Mouse (Mus musculus): ENCODE results near the gene Yeats4.
A peak's percentile ranks its signal among the peaks of the same experiment; 100 is the strongest.
"Not testable (repeated sequence)": the region's sequence is repeated elsewhere in the genome, so short reads cannot be mapped to it uniquely, and the experiment has no call there.

The Yeats4 gene

GRCm38 (mm10) chr10:117224102-117224990, at the start of gene Yeats4:
Yeats4 (minus strand) TSS chr10:117224507.
- peak; percentile 90 to 97 for DNase-seq (ENCODE audit: low read depth in 1 of 2, low spot score in 2 of 2)

- DNase-seq (ENCODE audit: low read depth in 1 of 2, low spot score in 2 of 2): no peak
These were observed 47.7 kb upstream of the Yeats4 start for GRCm38 (mm10) chr10:117272023-117272422.

DNA sequence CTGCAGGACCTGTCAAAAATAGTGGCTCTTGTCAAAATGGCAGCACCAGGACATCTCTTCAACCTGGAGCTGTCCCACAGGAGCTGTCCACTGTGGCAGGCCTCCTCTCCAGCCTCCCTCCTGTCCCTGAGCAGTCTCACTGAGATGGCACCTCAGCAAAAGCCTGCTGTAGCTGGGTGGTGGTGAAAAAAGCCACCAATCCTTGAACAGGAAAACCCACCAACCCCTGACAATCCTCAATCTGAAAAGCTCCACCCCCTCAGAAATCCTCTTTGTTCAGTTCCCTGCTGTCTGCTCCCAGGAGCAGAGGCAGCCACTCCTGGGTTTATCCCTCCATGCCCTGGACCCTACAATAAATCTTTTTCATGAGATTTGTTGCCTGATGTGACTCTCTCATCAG, 35.6 kb upstream of the Yeats4 start:
- no peak for DNase-seq (ENCODE audit: low read depth in 1 of 2, low spot score in 2 of 2)

DNA sequence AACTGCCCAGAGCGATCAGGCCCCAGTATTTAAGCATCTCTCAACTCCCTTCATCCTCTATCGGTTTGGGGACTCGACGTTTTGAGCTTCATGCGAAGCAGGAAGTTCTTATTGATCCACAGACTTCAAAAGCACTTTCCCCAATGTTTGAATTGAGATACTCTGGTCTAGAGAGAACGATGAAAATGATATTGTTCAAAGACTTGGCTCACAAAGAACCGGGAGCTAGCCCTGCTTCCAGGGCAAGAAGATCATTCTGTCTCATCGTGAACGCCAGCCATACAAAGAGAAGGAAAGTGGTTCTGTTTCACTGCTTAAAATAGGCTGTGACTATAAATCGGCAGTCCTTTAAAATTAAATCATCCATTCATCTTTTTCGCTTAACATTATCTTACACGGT, 14.3 kb upstream of the Yeats4 start, which contains the start of gene 9530003J23Rik:
9530003J23Rik (minus strand) TSS at position 101 of the 400 bp plus-strand sequence.
- no peak for DNase-seq (ENCODE audit: low read depth in 1 of 2, low spot score in 2 of 2)

DNA sequence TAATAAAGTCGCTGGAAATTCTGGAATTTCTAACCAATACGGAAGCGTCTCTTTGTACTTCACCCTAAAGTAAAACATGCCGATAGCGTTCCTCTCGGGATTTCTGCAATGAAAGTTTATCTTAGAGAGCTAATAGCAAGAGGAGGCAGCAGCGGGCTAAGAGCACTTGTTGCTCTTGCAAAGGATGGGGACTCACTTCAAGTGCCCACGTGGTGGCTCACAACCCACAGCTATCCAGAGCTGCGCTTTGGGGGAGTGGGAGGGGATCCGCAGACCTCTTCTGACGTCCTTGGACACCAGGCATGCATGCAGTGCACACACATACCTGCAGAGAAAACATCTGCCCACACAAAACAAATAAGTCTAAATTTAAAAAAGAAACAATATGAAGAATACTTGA, 11.6 kb upstream of the Yeats4 start:
- no peak for DNase-seq (ENCODE audit: low read depth in 1 of 2, low spot score in 2 of 2)

GRCm38 (mm10) chr10:117234825-117235224, 10.5 kb upstream of the Yeats4 start:
- no peak for DNase-seq (ENCODE audit: low read depth in 1 of 2, low spot score in 2 of 2)

- DNase-seq (ENCODE audit: low read depth in 1 of 2, low spot score in 2 of 2): no peak
These were observed 5.5 kb upstream of the Yeats4 start for GRCm38 (mm10) chr10:117229826-117230225.

DNA sequence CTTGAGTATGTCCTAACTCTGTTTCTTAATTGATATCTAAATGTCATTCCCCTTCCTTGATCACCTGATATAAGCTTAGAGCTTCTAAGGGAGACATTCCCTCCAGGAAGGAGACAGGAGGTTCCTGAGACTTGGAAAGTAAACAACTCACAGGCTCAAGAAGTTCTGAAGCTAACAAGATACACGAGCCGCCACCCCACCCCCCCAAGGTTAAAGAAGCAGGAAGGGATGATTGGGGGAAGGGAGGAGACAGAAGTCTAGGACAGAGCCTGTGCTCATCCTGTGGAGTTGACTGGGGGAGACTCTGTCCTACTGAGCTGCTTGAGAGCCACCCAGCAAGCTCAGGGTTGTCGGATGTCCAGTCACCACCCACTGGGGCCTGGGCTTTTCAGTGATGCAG, 1.7 kb upstream of the Yeats4 start:
- no peak for DNase-seq (ENCODE audit: low read depth in 1 of 2, low spot score in 2 of 2)

DNA sequence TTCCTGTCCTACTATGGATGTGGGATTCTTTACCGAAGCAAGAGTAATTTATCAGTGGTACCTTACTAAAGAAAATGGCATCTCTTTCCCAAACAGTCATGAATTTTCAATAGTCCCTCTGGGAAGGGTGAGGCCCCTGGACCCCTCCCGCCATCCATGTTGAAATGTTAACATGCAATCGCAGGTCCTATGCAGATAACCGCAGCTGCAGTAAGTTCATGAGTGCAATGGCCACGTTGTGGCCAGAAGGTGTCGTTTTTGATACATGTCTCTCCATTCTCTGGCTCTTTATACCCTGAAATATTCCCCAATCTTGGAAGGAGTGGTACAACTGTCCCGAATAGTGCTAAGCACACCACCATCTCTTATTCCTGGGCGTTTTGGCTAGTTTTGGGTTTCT, 787 bp upstream of the Yeats4 start:
- no peak for DNase-seq (ENCODE audit: low read depth in 1 of 2, low spot score in 2 of 2)

DNA sequence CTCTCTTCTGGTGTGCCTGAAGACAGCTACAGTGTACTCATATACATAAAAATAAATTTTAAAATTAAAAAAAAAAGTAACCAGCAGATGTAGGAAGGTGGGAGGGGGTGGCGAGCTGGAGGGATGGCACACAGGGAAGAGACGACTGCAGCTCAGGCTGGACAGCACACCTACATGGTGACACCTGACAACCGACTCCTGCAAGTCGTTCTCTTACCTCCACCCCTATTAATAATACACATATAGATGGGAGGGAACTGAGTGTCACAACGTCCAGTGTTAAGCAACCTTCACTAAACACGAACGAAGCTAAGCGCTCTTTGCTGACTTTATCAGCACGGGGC, 577 bp downstream of the Yeats4 start:
- no peak for DNase-seq (ENCODE audit: low read depth in 1 of 2, low spot score in 2 of 2)

- DNase-seq (ENCODE audit: low read depth in 1 of 2, low spot score in 2 of 2): no peak
These were observed 1.5 kb downstream of the Yeats4 start for GRCm38 (mm10) chr10:117222821-117223220.

DNA sequence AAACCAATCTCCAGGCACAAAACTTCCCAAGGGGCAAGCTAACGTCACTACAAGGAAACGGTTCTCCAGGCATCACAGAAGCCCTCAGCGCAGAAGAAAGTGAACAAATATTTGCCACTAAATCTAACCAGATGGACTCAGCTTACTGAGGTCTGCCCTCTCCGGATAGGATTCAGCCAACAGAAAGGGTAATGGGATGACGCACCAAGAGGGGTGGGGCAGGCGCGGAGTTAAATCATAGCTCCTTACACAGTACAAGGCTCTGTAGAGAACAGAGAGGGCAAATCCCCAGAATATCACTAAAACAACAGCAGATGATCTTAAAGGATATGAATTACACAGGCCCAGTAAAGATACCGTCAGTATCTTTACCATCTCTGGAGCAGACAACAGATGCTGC, 6.0 kb downstream of the Yeats4 start:
- DNase-seq (ENCODE audit: low read depth in 1 of 2, low spot score in 2 of 2): no peak

DNA sequence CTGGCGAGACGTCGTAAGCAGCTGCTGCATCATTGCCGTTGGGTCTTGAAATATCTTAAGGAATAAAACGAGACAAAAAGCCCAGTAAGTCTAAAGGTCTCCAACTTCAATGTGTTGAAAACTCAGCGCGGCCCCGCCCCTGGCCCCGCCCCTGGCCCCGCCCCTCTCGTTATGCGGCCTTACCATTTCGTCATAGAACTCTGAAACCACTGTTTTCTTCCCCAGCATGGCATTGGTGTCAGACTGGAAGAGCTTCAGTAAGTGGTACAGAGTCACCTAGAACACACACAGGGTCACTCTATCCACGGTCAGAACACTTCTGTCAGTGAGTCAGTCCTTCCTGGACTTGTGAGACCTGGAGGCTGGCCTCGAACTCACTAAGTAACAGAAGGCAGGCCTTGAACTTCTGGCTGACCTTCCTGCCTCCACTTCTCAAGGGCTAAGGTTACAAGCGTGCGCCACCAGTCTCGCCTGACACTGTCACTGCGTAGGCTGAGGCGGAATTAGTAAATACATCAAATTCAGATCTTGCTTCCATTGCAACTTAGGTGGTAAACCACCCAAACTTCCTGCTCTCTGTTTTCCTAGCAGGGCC, 7.0 kb downstream of the Yeats4 start:
- DNase-seq (ENCODE audit: low read depth in 1 of 2, low spot score in 2 of 2): no peak

DNA sequence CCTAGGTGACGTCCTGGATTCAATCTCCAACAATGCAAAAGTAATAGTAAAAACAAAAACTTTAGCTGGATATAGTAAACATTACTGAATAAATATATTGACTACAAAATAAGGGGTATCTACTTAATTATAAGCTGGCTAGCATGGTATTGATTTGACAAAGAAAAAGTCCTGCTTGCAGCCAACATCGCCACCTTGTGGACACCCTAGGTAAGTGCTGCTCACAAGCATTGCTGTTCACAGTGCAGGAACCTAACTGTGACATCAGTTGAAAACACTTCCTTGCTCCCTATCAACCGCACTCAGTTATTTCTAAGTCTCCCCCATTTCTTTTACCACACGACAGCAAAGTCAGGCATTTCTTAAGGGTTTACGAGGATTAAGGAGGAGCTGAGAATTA, 7.5 kb downstream of the Yeats4 start:
- peak in 1 of 2 experiments; percentile 22 for DNase-seq (ENCODE audit: low read depth in 1 of 2, low spot score in 2 of 2)

DNA sequence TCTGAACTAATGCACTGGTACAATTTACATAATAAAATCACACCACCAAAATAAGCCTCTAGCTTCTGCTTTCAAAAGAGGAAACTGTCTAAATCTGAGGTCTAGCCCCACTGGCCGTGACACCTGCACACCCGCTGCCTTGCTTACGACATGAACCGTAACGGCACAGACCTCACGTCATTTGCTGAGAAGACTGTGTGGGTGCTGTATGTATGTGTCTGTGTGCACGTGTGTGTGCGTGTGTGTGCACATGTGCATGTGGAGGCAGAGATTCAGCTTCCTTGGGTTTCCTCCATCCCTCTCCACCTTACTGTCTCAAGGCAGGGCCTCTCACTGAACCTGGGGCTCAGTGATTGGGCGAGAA, 8.2 kb downstream of the Yeats4 start:
- peak in 1 of 2 experiments; percentile 44 for DNase-seq (ENCODE audit: low read depth in 1 of 2, low spot score in 2 of 2)

DNA sequence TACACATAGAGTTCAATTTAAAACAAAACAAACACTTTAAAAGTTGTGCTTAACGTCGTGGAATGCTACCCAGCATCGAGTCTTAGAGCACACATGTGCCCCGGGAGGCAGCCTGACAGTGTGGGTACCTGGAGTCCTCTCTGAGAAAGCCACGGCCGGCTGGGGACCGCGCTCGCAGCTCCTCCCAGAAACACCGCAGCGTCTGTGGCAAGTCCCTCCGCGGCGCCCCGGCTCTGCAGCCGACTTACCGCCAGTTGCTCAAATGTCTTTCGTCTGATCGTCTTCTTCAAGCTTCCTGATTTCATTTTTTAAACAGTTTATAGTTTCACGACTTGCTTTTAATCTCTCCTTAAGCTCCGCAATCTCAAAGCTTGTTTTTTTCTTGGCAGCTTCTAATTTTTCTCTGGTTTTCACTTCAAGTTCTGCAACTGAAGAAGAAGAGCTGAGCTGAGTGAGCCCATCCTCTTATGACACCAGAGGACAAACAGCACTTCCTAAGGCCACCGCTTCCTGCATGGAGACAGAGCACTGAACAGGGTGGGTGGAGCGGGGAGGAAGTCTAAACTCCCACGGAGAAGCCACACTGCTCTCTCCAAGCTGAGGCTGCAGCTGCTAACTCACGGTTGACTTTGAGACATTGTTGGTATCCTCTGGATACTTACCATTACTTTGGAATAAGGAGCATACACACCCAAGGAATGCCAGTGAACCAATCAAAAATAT, 8.7 kb downstream of the Yeats4 start:
- DNase-seq (ENCODE audit: low read depth in 1 of 2, low spot score in 2 of 2): peak in 1 of 2 experiments; percentile 13

DNA sequence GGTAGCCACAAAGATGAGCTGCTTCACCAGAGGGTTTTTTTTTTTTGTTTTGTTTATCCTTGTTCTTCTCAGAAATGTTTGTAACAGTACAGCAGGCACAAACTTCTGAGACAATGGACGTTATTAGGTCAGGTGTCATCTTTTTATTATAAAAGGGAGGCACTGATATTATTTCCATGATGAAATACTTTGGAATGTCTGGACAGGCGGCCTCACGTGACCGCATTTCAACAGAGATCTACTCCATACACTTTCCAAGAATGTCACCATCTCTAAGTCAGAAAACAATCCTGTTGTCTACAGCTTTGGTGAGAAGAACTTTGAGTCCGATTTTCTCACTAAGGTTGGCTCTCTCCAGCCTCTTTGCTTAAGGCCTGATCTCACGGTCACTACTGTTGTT, 13.3 kb downstream of the Yeats4 start:
- DNase-seq (ENCODE audit: low read depth in 1 of 2, low spot score in 2 of 2): no peak

DNA sequence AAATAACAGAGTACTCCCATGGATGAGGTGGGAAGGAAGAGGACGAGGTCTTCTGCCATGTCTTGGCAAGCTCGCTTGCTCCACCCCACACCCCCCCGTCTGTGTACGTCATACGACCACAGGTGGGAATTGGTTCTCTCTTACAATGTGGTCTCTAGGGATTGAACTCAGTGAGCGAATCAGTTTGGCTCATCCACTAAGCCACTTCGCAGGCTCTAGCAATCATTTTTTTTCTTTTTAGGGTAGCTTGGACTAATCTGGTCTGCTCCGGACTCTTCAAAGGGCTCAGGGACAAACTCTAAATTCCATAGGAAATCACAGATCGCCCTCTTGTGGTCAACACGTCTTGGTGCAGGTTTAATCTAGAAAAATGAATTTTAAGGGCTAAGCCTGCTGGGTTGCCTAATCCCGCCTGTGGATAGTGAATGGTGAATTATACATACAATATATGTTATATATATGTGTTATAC, 14.8 kb downstream of the Yeats4 start:
- no peak for DNase-seq (ENCODE audit: low read depth in 1 of 2, low spot score in 2 of 2)

DNA sequence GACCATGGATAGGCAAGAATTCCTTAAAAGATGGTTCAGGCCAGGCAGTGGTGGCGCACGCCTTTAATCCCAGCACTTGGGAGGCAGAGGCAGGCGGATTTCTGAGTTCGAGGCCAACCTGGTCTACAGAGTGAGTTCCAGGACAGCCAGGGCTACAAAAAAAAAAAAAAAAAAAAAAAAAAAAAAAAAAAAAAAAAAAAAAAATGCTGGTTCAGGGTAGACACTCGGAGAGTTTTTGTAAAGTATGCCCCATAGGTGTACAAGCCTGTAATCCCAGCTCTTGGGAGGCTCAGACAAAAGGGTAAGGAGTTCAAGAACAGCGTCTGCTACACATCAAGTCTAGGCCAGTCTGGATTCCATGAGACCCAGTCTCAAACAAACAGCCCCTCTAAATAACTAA, 15.5 kb downstream of the Yeats4 start:
- not testable (repeated sequence) for DNase-seq (ENCODE audit: low read depth in 1 of 2, low spot score in 2 of 2)

DNA sequence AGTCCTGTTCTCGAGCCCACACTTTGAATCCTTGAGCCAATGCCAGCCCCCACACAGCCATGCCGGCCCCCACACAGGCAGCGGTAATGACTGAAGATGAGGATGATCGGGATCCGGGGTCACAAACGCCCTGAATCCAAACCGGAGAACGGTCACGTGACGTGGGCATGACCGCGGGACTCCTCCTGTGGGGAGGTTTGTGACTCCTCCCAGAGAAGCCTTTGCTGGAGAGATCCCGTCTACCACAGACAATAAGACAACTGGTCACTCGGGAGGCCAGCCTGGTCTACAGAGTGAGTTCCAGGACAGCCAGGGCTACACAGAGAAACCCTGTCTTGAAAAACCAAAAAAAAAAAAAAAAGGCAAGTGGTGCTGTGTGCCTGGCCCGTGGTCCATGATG, 16.1 kb downstream of the Yeats4 start:
- no peak for DNase-seq (ENCODE audit: low read depth in 1 of 2, low spot score in 2 of 2)

- DNase-seq (ENCODE audit: low read depth in 1 of 2, low spot score in 2 of 2): no peak
These were observed 18.2 kb downstream of the Yeats4 start for GRCm38 (mm10) chr10:117206070-117206469.

GRCm38 (mm10) chr10:117203558-117203981, 20.7 kb downstream of the Yeats4 start:
- DNase-seq (ENCODE audit: low read depth in 1 of 2, low spot score in 2 of 2): no peak

Measured in monocyte, adult 2 months (primary cell).